24 mouse cellular contexts compared by ENCODE assay signal in genomic region chr1:193734014-193734763, GRCm38 (mm10).
DNase-seq lines count a peak whose midpoint lies in the region; ATAC-seq and TF ChIP-seq lines count a peak whose summit lies in the region.
"Had no signal": no experiment of that assay in that cellular context is flagged by ENCODE, and none has a peak within 500 bp of the region (broad histone marks: within the 10 kb centered on the region; RNA-seq: fewer than 3 reads in every experiment).

No protein-coding gene starts in this region.

- H3K4me1 ChIP-seq in hindbrain, embryonic 12.5 days, result peaks cover 42% of the 10 kb centered on the region
- no peaks in the 10 kb centered on the region for H3K4me1 ChIP-seq in hindbrain, postnatal 0 days (ENCODE audit: insufficient read depth, low read length)
- peaks cover 49% of the 10 kb centered on the region for H3K4me1 ChIP-seq in forebrain, embryonic 13.5 days
- peaks cover 26% of the 10 kb centered on the region for H3K4me1 ChIP-seq in forebrain, embryonic 16.5 days (replicated peaks; ENCODE audit: control insufficient read depth, insufficient read depth, low read length)
- peaks cover 33% of the 10 kb centered on the region for H3K4me1 ChIP-seq in midbrain, embryonic 15.5 days
- H3K4me1 ChIP-seq in stomach, postnatal 0 days (replicated peaks; ENCODE audit: control insufficient read depth, insufficient read depth), result no peaks in the 10 kb centered on the region
- H3K4me1 ChIP-seq: heart, embryonic 13.5 days; liver, embryonic 13.5 days had no signal

- H3K27me3 ChIP-seq in hindbrain, embryonic 12.5 days, result no peaks in the 10 kb centered on the region
- H3K27me3 ChIP-seq in hindbrain, postnatal 0 days (ENCODE audit: insufficient read depth, low read length), result no peaks in the 10 kb centered on the region
- H3K27me3 ChIP-seq in forebrain, embryonic 13.5 days, result no peaks in the 10 kb centered on the region
- no peaks in the 10 kb centered on the region for H3K27me3 ChIP-seq in forebrain, embryonic 16.5 days (replicated peaks; ENCODE audit: control insufficient read depth, insufficient read depth, low read length)
- H3K27me3 ChIP-seq in midbrain, embryonic 15.5 days (replicated peaks), result no peaks in the 10 kb centered on the region
- H3K27me3 ChIP-seq in stomach, postnatal 0 days (ENCODE audit: control insufficient read depth, insufficient read depth, low read length), result no peaks in the 10 kb centered on the region
- H3K27me3 ChIP-seq: embryonic facial prominence, embryonic 15.5 days; heart, embryonic 13.5 days; liver, embryonic 13.5 days had no signal

- no peaks in the 10 kb centered on the region for H3K9me3 ChIP-seq in hindbrain, embryonic 12.5 days (replicated peaks)
- H3K9me3 ChIP-seq in hindbrain, postnatal 0 days (ENCODE audit: low read length), result no peaks in the 10 kb centered on the region
- H3K9me3 ChIP-seq in forebrain, embryonic 13.5 days (replicated peaks), result no peaks in the 10 kb centered on the region
- H3K9me3 ChIP-seq in forebrain, embryonic 16.5 days (ENCODE audit: control insufficient read depth, low read length), result no peaks in the 10 kb centered on the region
- H3K9me3 ChIP-seq in midbrain, embryonic 15.5 days, result no peaks in the 10 kb centered on the region
- H3K9me3 ChIP-seq in stomach, postnatal 0 days (ENCODE audit: control insufficient read depth, low read length), result no peaks in the 10 kb centered on the region
- H3K9me3 ChIP-seq: embryonic facial prominence, embryonic 15.5 days; heart, embryonic 13.5 days; limb, embryonic 13.5 days; liver, embryonic 13.5 days had no signal

- TF ChIP-seq CTCF in hindbrain, postnatal 0 days (IDR thresholded peaks at IDR 0.05; ENCODE audit: low read depth), result no peak
- TF ChIP-seq CTCF in stomach, postnatal 0 days (IDR thresholded peaks at IDR 0.05; ENCODE audit: low read depth), result no peak

- no peak for DNase-seq in hindbrain, postnatal 0 days (ENCODE audit: low spot score)
- DNase-seq in urinary bladder, postnatal 4 days (ENCODE audit: low spot score in 2 of 2), result no peak
- DNase-seq in stomach, postnatal 0 days (ENCODE audit: low spot score), result no peak
- DNase-seq: adrenal gland, postnatal 10 days; cerebellum, adult 8-10 months; cerebellum, postnatal 36 days; gastrocnemius, postnatal 14 days; heart, adult 18-20 months; heart, postnatal 14 days; kidney, postnatal 4 days; liver, embryonic 13.5 days; lung, adult 2 months; lung, postnatal 14 days; right cerebral cortex, postnatal 25 days; spleen, adult 18-20 months had no signal

- no peak overlapping the region for H3K4me2 ChIP-seq in hindbrain, embryonic 12.5 days (replicated peaks)
- H3K4me2 ChIP-seq in hindbrain, postnatal 0 days (ENCODE audit: low read depth, low read length), result no peak overlapping the region
- no peak overlapping the region for H3K4me2 ChIP-seq in forebrain, embryonic 13.5 days
- no peak overlapping the region for H3K4me2 ChIP-seq in forebrain, embryonic 16.5 days (ENCODE audit: low read length)
- no peak overlapping the region for H3K4me2 ChIP-seq in midbrain, embryonic 15.5 days
- no peak overlapping the region for H3K4me2 ChIP-seq in stomach, postnatal 0 days (replicated peaks; ENCODE audit: low read depth)
- H3K4me2 ChIP-seq: embryonic facial prominence, embryonic 15.5 days; heart, embryonic 13.5 days; limb, embryonic 13.5 days; liver, embryonic 13.5 days had no signal

- no peaks in the 10 kb centered on the region for H3K36me3 ChIP-seq in hindbrain, embryonic 12.5 days
- H3K36me3 ChIP-seq in hindbrain, postnatal 0 days (ENCODE audit: insufficient read depth, low read length), result no peaks in the 10 kb centered on the region
- no peaks in the 10 kb centered on the region for H3K36me3 ChIP-seq in forebrain, embryonic 13.5 days (ENCODE audit: poor library complexity, severe bottlenecking)
- no peaks in the 10 kb centered on the region for H3K36me3 ChIP-seq in forebrain, embryonic 16.5 days (ENCODE audit: control insufficient read depth, insufficient read depth)
- H3K36me3 ChIP-seq in midbrain, embryonic 15.5 days (replicated peaks), result no peaks in the 10 kb centered on the region
- H3K36me3 ChIP-seq in stomach, postnatal 0 days (ENCODE audit: control insufficient read depth, insufficient read depth, low read length), result no peaks in the 10 kb centered on the region
- H3K36me3 ChIP-seq: embryonic facial prominence, embryonic 15.5 days; heart, embryonic 13.5 days; limb, embryonic 13.5 days; liver, embryonic 13.5 days had no signal

- no peak overlapping the region for H3K9ac ChIP-seq in hindbrain, embryonic 12.5 days
- H3K9ac ChIP-seq in hindbrain, postnatal 0 days (replicated peaks; ENCODE audit: low read length), result no peak overlapping the region
- no peak overlapping the region for H3K9ac ChIP-seq in forebrain, embryonic 13.5 days
- H3K9ac ChIP-seq in forebrain, embryonic 16.5 days (replicated peaks; ENCODE audit: low read depth, low read length), result no peak overlapping the region
- H3K9ac ChIP-seq in midbrain, embryonic 15.5 days, result no peak overlapping the region
- H3K9ac ChIP-seq in stomach, postnatal 0 days (ENCODE audit: low read length), result no peak overlapping the region
- H3K9ac ChIP-seq: embryonic facial prominence, embryonic 15.5 days; heart, embryonic 13.5 days; limb, embryonic 13.5 days; liver, embryonic 13.5 days had no signal

- ATAC-seq in hindbrain, embryonic 12.5 days (ENCODE audit: low FRiP score), result peak; percentile 55; the same call in 1 of the 2 replicates
- ATAC-seq in hindbrain, postnatal 0 days, result no peak
- peak; percentile 74 for ATAC-seq in forebrain, embryonic 13.5 days
- peak; percentile 74 for ATAC-seq in forebrain, embryonic 16.5 days
- peak; percentile 84 for ATAC-seq in midbrain, embryonic 15.5 days (replicated peaks)
- no peak for ATAC-seq in megakaryocyte-erythroid progenitor cell, adult 5-6 weeks (replicated peaks; ENCODE audit: low FRiP score, low TSS enrichment, poor library complexity, severe bottlenecking)
- no peak for ATAC-seq in stomach, postnatal 0 days (ENCODE audit: low FRiP score, low TSS enrichment)
- ATAC-seq: intestine, postnatal 0 days had no signal

- 24% methylated on average over 4 of the region's 4 CpGs for WGBS in hindbrain, embryonic 12.5 days
- WGBS in hindbrain, postnatal 0 days, result 45% methylated on average over 4 of the region's 4 CpGs
- WGBS in forebrain, embryonic 13.5 days, result 11% methylated on average over 4 of the region's 4 CpGs
- 16% methylated on average over 4 of the region's 4 CpGs for WGBS in forebrain, embryonic 16.5 days
- 29% methylated on average over 4 of the region's 4 CpGs for WGBS in midbrain, embryonic 15.5 days
- WGBS in stomach, postnatal 0 days, result 71% methylated on average over 4 of the region's 4 CpGs

- H3K4me3 ChIP-seq in hindbrain, embryonic 12.5 days, result no peak overlapping the region
- no peak overlapping the region for H3K4me3 ChIP-seq in hindbrain, postnatal 0 days (ENCODE audit: low read length)
- no peak overlapping the region for H3K4me3 ChIP-seq in forebrain, embryonic 13.5 days
- no peak overlapping the region for H3K4me3 ChIP-seq in forebrain, embryonic 16.5 days (replicated peaks; ENCODE audit: low read length)
- H3K4me3 ChIP-seq in midbrain, embryonic 15.5 days, result no peak overlapping the region
- H3K4me3 ChIP-seq in stomach, postnatal 0 days (ENCODE audit: low read depth, low read length), result no peak overlapping the region
- H3K4me3 ChIP-seq: embryonic facial prominence, embryonic 15.5 days; heart, embryonic 13.5 days; limb, embryonic 13.5 days; liver, embryonic 13.5 days had no signal

- TF ChIP-seq EP300 in stomach, postnatal 0 days (optimal IDR thresholded peaks at IDR 0.05), result no peak

- H3K27ac ChIP-seq in hindbrain, embryonic 12.5 days, result no peak overlapping the region
- no peak overlapping the region for H3K27ac ChIP-seq in hindbrain, postnatal 0 days
- peak overlapping the region; percentile 37; the same call in 1 of the 2 replicates for H3K27ac ChIP-seq in forebrain, embryonic 13.5 days
- H3K27ac ChIP-seq in forebrain, embryonic 16.5 days (ENCODE audit: low read length), result 0 out of 2 replicates have a peak overlapping the region, but pooled peaks have one; percentile 51
- H3K27ac ChIP-seq in midbrain, embryonic 15.5 days, result no peak overlapping the region
- no peak overlapping the region for H3K27ac ChIP-seq in stomach, postnatal 0 days (replicated peaks)
- H3K27ac ChIP-seq: embryonic facial prominence, embryonic 15.5 days; heart, embryonic 13.5 days; limb, embryonic 13.5 days; liver, embryonic 13.5 days had no signal

Comparison
In these comparisons a context has a peak if more than half of its experiments do, and no peak if none do; other contexts are left out.
1. ATAC-seq: peak in hindbrain, embryonic 12.5 days (single experiment), forebrain, embryonic 13.5 days (single experiment), forebrain, embryonic 16.5 days (single experiment) and midbrain, embryonic 15.5 days (single experiment); none in hindbrain, postnatal 0 days (single experiment), megakaryocyte-erythroid progenitor cell, adult 5-6 weeks (single experiment) and stomach, postnatal 0 days (single experiment).
2. H3K27ac ChIP-seq: peak in forebrain, embryonic 13.5 days (single experiment) and forebrain, embryonic 16.5 days (single experiment); none in hindbrain, embryonic 12.5 days (single experiment), hindbrain, postnatal 0 days (single experiment), midbrain, embryonic 15.5 days (single experiment) and stomach, postnatal 0 days (single experiment).